Mouse (Mus musculus): ENCODE data around the gene A130010J15Rik. TPM values are rescaled to one million over a fixed set of nuclear protein-coding genes. Genes with fewer than 3 reads are reported as not detected.

A130010J15Rik gene
- polyA plus RNA-seq, 1 experiment from 2014 or later = 14.2 TPM

DNA sequence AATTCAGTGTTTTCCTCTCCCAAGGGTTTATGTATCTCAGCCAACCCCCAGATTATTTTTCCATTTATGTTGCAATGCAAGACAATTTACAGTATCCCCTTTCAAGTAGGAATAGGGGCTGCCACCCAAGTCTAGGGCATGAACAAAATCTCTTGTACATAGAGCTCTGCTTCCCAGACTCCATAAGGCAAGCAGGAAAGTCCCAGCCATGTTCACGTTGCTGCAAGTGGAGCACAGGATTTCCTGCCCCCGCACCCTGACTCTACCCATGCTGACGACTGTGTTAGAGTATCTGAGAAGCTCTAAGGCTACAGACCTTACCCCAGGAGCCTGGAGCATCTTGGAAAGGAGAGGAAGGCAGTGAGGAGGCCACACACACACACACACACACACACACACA lies 21.9 kb downstream of the A130010J15Rik start:
- Histone ChIP-seq H3K4me2 (replicated peaks) (no peak overlapping the region), H3K27ac (replicated peaks) (peak overlapping the region; percentile 58), H3K36me3 (no peaks in the 10 kb centered on the region), H3K27me3 (no peaks in the 10 kb centered on the region), H3K9ac (replicated peaks) (no peak overlapping the region), H3K4me3 (no peak overlapping the region), H3K9me3 (no peaks in the 10 kb centered on the region), H3K4me1 (peaks cover 18% of the 10 kb centered on the region)
- WGBS = 60% methylated on average over 3 of the region's 3 CpGs
- peak; percentile 14; the same call in 1 of the 2 replicates for ATAC-seq (replicated peaks)

DNA sequence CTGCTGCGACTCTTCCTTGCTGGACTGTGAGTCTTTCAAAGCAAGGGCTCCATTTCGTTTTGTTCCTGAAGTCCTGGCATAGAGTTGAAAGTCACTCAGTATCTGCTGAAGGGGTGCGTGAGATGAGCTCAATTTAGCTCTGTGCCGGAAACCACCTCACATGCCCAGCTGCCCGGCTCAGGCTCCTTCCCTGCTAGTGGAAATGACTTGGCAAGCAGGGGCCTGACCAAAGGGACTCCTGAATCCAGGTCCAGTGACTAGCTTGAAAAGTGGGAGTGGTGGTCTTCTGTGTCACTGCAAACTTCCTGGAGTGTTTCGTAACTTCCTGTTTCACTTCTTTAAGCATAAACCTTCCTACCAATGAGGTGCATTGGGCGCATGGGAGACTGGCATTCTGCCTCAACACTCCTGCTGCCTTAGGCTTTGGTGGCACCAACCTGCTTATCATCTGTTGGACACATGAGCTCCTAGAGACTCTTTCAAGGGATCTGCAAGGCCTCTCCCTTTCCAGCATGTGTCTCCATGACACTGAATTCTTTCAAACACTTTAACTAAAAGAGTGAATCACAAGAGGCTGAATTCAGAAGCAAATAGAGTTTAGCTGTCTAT lies 23.9 kb downstream of the A130010J15Rik start:
- Histone ChIP-seq H3K4me3 (no peak overlapping the region), H3K27me3 (no peaks in the 10 kb centered on the region), H3K27ac (replicated peaks) (no peak overlapping the region), H3K4me2 (replicated peaks) (no peak overlapping the region), H3K9me3 (no peaks in the 10 kb centered on the region), H3K4me1 (peaks cover 18% of the 10 kb centered on the region), H3K36me3 (no peaks in the 10 kb centered on the region), H3K9ac (replicated peaks) (no peak overlapping the region)
- 87% methylated on average over 7 of the region's 7 CpGs for WGBS
- ATAC-seq (replicated peaks) = no peak

DNA sequence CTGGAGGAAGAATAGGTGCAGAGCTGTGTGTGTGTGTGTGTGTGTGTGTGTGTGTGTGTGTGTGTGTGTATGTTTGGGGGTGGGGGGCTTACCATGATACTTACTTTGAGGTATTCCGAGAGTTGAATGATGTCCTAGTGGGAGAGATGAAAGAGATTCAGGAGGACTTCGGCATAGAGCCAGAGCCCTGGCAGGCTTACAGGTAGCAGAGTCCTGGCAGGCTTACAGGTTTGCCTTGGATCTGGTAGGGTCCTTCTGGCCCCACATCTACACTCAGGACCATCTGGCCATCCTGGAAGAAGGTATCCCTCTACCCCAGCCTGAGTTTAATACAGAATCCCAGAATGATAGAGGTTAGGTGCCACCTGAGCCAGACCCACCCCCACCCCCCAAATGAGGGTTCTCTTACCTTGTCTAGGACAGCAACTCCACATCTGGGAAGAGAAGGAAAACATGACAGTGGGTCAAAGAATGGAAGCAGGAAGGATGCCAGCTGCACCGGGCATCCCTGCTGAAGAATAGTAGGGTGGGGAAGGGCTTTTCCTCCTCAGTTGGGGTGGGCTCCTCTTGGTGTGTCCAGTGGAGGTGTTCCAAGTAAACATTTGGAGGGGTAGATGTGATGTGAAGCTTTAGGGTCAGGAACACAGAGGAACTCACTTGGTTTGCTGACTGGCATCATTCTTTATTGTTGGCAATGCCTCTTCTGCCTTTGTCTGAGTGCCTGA lies 26.7 kb downstream of the A130010J15Rik start:
- H3K4me2 ChIP-seq (replicated peaks) = no peak overlapping the region
- no peak overlapping the region for H3K4me3 ChIP-seq
- ATAC-seq (replicated peaks) = no peak
- H3K27me3 ChIP-seq = no peaks in the 10 kb centered on the region
- peaks cover 7% of the 10 kb centered on the region; the same call in 1 of the 2 replicates for H3K4me1 ChIP-seq
- no peak overlapping the region for H3K9ac ChIP-seq (replicated peaks)
- H3K36me3 ChIP-seq = no peaks in the 10 kb centered on the region
- H3K9me3 ChIP-seq = no peaks in the 10 kb centered on the region
- H3K27ac ChIP-seq (replicated peaks) = no peak overlapping the region
- WGBS = 57% methylated on average over 3 of the region's 3 CpGs

DNA sequence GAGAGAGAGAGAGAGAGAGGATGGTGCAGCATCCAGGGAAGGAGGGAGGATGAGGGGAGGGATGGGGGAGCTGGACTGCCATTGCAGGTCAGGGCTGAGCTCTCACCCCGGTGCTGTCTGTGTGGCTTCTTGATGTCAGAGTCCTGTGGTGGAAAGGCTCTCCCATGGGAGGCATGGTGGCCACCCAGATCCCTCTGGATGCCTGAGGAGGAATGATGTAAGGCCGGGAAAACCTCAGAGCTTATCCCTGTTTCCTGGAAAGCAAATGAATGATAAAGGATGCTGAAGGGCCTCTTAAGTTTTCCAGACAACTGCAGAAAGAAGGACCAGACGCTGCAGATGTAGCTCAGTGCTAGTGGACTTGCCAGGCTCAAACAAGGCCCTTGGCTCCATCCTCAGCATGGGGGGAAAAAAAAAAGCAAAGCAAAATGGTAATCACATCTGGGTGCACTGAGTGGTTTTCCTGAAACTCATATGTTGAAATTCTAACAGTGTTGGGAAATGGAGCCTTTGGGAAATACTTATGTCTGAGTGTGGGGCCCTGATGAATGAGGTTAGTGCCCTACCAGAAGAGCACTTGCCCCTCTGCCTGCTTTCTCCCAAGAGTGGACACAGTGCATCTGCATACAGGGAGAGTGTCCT lies 27.4 kb downstream of the A130010J15Rik start:
- WGBS = 79% methylated on average over 3 of the region's 3 CpGs
- Histone ChIP-seq H3K4me2 (replicated peaks) (no peak overlapping the region), H3K36me3 (no peaks in the 10 kb centered on the region), H3K4me1 (peaks cover 2% of the 10 kb centered on the region; the same call in 1 of the 2 replicates), H3K27ac (replicated peaks) (no peak overlapping the region), H3K27me3 (no peaks in the 10 kb centered on the region), H3K9me3 (no peaks in the 10 kb centered on the region), H3K9ac (replicated peaks) (no peak overlapping the region), H3K4me3 (no peak overlapping the region)
- no peak for ATAC-seq (replicated peaks)

DNA sequence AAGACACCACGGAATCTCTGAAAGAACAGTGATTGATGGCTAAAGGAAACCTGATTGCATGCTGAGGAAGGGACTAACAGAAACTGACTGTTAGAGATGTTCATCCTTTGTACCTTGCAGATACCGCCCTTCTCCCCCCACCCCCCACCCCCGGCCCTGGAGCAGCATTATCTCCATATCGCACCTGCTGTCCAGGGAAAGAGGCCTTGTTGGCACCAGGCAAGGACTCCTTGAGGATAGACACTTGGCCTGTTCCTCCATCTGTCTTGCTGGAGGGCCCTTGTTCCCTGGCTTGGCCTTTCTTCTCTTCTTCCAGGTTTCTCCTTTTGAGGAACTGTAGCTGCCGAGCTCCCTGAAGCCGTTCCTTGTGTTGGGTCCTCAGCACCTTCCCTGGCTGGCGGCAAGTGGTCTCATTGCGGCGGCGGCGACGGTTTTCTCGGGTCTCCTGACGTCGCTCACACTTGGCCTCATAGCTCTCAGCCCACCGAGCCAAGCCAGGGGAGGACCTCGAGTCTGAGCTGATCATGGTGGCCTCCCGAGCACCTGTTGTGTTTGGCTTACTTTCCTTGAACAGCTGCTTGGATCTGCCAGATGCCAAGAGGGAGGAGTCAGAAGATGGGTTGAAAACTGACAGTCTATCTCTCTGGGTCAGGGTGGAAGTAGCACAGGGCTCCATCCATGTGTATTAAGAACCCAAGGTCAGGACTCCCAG lies 29.8 kb downstream of the A130010J15Rik start:
- no peaks in the 10 kb centered on the region for H3K9me3 ChIP-seq
- H3K4me3 ChIP-seq = no peak overlapping the region
- 92% methylated on average over 18 of the region's 18 CpGs for WGBS
- no peaks in the 10 kb centered on the region for H3K4me1 ChIP-seq
- no peaks in the 10 kb centered on the region for H3K27me3 ChIP-seq
- H3K9ac ChIP-seq (replicated peaks) = no peak overlapping the region
- H3K4me2 ChIP-seq (replicated peaks) = no peak overlapping the region
- ATAC-seq (replicated peaks) = no peak
- H3K27ac ChIP-seq (replicated peaks) = no peak overlapping the region
- H3K36me3 ChIP-seq = no peaks in the 10 kb centered on the region

DNA sequence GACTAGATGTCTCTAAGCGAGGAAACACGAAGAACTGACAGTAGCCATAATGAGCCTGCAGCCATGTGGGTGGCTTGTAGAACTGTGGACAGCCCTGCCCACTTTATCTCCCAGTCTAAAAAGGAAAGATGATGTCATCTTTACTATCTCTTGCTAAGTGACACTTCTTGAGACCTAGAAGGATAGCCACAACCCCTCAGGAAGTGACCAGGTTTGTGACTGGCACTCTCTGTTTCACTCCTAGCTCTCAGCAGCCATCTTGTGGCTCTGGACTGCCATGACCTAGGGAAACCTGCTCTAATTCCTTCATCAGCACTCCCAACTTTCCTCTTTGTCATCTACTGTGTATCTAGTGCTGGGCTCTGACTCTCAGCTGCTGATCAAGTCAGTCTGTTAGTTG lies 30.5 kb downstream of the A130010J15Rik start:
- H3K9me3 ChIP-seq = no peaks in the 10 kb centered on the region
- no peaks in the 10 kb centered on the region for H3K4me1 ChIP-seq
- no peak overlapping the region for H3K4me2 ChIP-seq (replicated peaks)
- H3K27ac ChIP-seq (replicated peaks) = no peak overlapping the region
- no peaks in the 10 kb centered on the region for H3K27me3 ChIP-seq
- no peak for ATAC-seq (replicated peaks)
- 86% methylated on average over 2 of the region's 2 CpGs for WGBS
- no peak overlapping the region for H3K4me3 ChIP-seq
- H3K9ac ChIP-seq (replicated peaks) = no peak overlapping the region
- H3K36me3 ChIP-seq = no peaks in the 10 kb centered on the region

DNA sequence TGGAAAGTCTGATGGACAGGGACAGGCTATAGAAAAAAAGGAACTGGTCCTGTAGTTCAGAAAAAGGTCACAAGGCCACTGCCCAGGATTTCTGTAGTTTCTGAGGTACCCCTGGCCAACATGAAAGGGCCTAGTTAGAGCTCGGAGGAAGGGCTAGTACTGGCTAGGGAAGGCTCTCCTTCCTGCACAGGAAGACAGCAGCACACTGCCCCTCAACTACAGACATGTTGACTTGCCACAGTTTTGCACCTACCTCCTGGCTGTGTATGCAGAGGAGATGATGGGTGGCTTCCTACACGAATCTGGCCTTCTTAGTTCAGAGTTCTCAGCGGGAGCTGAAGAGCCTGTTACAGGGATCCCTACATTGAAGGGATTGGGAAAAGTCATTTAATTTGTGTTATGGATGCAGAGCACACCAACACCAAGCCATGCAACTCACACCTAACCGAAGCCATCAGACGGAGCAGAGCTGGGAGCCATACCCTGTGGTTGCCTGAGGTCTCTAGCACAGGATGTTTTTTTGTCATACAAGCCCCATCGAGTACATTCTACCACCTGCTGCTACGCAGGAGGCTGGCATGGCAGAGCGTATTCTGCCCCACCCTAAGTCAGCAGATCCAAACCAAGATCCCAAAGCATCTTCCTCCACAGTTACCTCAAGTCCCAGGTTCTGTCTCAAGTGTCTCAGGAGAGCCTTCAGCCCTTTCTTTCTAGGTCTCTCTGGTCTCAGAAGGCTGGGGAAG lies 33.0 kb downstream of the A130010J15Rik start:
- no peak overlapping the region for H3K4me3 ChIP-seq
- H3K4me1 ChIP-seq = no peaks in the 10 kb centered on the region
- no peak overlapping the region for H3K27ac ChIP-seq (replicated peaks)
- H3K9ac ChIP-seq (replicated peaks) = no peak overlapping the region
- 80% methylated on average over 8 of the region's 8 CpGs for WGBS
- ATAC-seq (replicated peaks) = no peak
- H3K4me2 ChIP-seq (replicated peaks) = no peak overlapping the region
- no peaks in the 10 kb centered on the region for H3K9me3 ChIP-seq
- no peaks in the 10 kb centered on the region for H3K27me3 ChIP-seq
- H3K36me3 ChIP-seq = no peaks in the 10 kb centered on the region

DNA sequence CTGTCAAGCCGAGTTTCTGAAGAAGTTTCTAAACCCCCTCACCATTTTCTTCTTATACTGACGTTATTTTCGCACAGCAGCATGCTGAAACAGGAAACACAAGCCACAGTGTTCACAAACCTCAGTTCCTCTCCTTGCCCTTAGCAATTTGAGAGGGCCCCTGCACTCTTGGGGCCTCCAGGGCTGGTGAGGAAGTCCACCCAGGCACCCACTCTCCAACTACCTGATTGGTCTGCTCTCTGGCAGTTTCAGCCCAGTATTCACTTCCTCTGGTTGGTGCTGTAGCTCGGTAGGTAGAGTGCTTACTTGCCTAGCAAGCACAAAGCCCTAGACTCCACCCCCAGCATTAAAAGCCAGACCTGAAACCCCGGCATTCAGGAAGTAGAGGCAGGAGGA lies 33.5 kb downstream of the A130010J15Rik start, which contains the start of gene Traf3ip3:
Gene Traf3ip3 (minus strand): TSS at position 321 of the 396 bp plus-strand sequence.
- H3K4me3 ChIP-seq = no peak within 1 kb of the TSS
- H3K9me3 ChIP-seq = no peaks in the 10 kb centered on the region
- ATAC-seq (replicated peaks) = no peak
- WGBS = 64% methylated on average over 5 of the region's 5 CpGs
- H3K27ac ChIP-seq (replicated peaks) = no peak within 1 kb of the TSS
- no peak within 1 kb of the TSS for H3K9ac ChIP-seq (replicated peaks)
- H3K36me3 ChIP-seq = no peaks in the 10 kb centered on the region
- no peaks in the 10 kb centered on the region for H3K4me1 ChIP-seq
- no peaks in the 10 kb centered on the region for H3K27me3 ChIP-seq
- H3K4me2 ChIP-seq (replicated peaks) = no peak within 1 kb of the TSS

DNA sequence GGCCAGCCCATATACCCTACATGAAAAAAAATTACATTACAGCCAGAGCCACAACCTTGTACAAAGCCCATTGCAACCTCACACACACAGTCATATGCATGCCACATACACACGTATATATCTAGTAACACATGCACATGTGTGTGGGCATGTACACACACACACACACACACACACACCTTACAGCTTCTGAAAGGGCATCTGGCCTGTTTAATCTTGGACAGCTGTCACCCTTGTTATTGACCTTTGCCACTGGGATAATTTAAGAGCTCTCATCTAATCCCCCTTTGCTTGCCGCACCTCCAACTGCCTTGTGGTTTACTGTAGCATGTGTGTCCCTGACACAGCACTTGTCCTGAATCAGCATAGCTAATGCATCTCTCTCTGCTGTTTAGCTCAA lies 36.0 kb downstream of the A130010J15Rik start:
- ATAC-seq (replicated peaks) = no peak
- Histone ChIP-seq H3K4me3 (no peak overlapping the region), H3K4me2 (replicated peaks) (no peak overlapping the region), H3K27ac (replicated peaks) (no peak overlapping the region), H3K36me3 (no peaks in the 10 kb centered on the region), H3K9ac (replicated peaks) (no peak overlapping the region), H3K27me3 (no peaks in the 10 kb centered on the region), H3K9me3 (no peaks in the 10 kb centered on the region), H3K4me1 (no peaks in the 10 kb centered on the region)
- WGBS = 78% methylated on average over 2 of the region's 2 CpGs

DNA sequence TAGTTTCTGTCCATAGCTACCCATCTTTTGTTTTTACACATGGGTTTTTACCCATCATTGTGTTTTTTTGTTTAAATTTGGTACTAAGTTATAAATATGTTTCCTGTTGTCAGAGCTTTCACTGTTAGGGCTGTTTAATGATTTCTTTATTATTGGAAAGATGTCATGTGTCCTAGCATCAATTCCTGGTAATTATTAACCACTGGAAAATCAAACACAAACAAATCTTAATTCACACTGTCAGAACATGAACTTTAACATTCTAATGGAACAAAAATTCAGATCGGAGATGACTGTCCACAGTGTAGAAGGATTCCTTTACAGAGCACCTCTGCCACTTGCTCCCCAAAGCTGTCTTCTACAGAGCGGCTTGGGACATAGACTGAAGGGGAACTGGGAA lies 37.6 kb downstream of the A130010J15Rik start:
- no peaks in the 10 kb centered on the region for H3K27me3 ChIP-seq
- H3K36me3 ChIP-seq = no peaks in the 10 kb centered on the region
- no peak overlapping the region for H3K9ac ChIP-seq (replicated peaks)
- H3K4me1 ChIP-seq = no peaks in the 10 kb centered on the region
- no peak for ATAC-seq (replicated peaks)
- H3K4me2 ChIP-seq (replicated peaks) = no peak overlapping the region
- no peak overlapping the region for H3K27ac ChIP-seq (replicated peaks)
- no peaks in the 10 kb centered on the region for H3K9me3 ChIP-seq
- no peak overlapping the region for H3K4me3 ChIP-seq
- 93% methylated on average over 2 of the region's 2 CpGs for WGBS

DNA sequence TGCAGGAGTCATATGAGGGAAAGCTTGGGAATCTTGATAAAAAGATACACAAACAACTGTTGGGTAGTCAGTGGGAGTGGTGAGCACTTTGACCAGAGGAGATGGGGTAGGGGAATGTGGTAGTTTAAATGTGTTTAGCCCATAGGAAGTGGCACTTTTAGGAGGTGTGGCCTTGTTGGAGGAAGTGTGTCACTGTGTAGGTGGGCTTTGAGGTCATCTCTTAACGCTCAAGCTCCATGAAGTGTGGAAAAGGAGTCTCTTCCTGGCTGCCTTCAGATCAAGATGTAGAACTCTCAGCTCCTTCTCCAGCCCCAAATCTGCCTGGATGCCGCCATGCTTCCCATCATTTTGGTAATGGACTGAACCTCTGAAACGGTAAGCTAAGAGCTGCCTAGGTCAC lies 39.7 kb downstream of the A130010J15Rik start, which contains the start of gene Lamb3:
Gene Lamb3 (plus strand): TSS at position 197 of the 400 bp plus-strand sequence.
- no peaks in the 10 kb centered on the region for H3K36me3 ChIP-seq
- H3K27ac ChIP-seq (replicated peaks) = no peak within 1 kb of the TSS
- H3K4me2 ChIP-seq (replicated peaks) = no peak within 1 kb of the TSS
- H3K4me3 ChIP-seq = no peak within 1 kb of the TSS
- H3K9me3 ChIP-seq = no peaks in the 10 kb centered on the region
- no peaks in the 10 kb centered on the region for H3K4me1 ChIP-seq
- no peak within 1 kb of the TSS for H3K9ac ChIP-seq (replicated peaks)
- 88% methylated on average over 3 of the region's 3 CpGs for WGBS
- H3K27me3 ChIP-seq = no peaks in the 10 kb centered on the region
- ATAC-seq (replicated peaks) = no peak
